Mouse (Mus musculus): ENCODE data around the gene Spock1.

DNA sequence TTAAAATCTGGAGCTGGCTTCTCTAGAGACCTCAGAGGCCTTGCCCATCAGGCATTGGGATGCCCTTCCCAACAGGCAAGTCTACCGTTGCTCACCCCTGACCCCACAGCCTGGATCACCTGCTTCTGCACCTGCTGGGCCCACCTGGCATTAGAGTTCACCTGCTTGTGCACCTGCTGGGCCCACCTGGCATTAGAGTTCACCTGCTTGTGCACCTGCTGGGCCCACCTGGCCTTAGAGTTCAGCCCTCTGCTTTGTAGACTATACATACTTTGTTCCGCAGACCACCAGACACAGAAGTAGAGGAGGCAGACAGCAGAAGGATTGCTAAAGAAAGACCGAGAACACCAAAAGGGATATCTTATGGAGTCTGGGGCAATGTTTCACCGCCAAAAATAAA, 41.4 kb upstream of the Spock1 start:
- TF ChIP-seq MYOD1 (IDR thresholded peaks at IDR 0.05; ENCODE audit: control insufficient read depth, insufficient read length, low read depth), result no peak
- no peak for TF ChIP-seq MYOG (IDR thresholded peaks at IDR 0.05; ENCODE audit: control insufficient read depth, extremely low read depth, insufficient read length)
- TF ChIP-seq CTCF (IDR thresholded peaks at IDR 0.05; ENCODE audit: control insufficient read depth, insufficient read depth, insufficient read length), result no peak
- TF ChIP-seq MAX (IDR thresholded peaks at IDR 0.05), result no peak
- TF ChIP-seq USF1 (IDR thresholded peaks at IDR 0.05; ENCODE audit: low read depth), result no peak
- no peak for TF ChIP-seq CEBPB (IDR thresholded peaks at IDR 0.05; ENCODE audit: low read depth)
- TF ChIP-seq FOSL1 (IDR thresholded peaks at IDR 0.05; ENCODE audit: insufficient read depth, low read length, poor library complexity, severe bottlenecking), result no peak
